Mouse (Mus musculus): Measurements from ENCODE around the gene Eftud2. TPM values are rescaled to one million over a fixed set of nuclear protein-coding genes. Genes with fewer than 3 reads are reported as not detected.

Gene Eftud2
- total RNA-seq (2012; rRNA removed), result 216 and 259 TPM in 2 replicates
- 117 and 135 TPM in 2 replicates for total RNA-seq (2014; rRNA removed)
- 403 and 410 TPM in 2 replicates for polyA plus RNA-seq (2012; ENCODE audit: insufficient read length, low read depth)

DNA sequence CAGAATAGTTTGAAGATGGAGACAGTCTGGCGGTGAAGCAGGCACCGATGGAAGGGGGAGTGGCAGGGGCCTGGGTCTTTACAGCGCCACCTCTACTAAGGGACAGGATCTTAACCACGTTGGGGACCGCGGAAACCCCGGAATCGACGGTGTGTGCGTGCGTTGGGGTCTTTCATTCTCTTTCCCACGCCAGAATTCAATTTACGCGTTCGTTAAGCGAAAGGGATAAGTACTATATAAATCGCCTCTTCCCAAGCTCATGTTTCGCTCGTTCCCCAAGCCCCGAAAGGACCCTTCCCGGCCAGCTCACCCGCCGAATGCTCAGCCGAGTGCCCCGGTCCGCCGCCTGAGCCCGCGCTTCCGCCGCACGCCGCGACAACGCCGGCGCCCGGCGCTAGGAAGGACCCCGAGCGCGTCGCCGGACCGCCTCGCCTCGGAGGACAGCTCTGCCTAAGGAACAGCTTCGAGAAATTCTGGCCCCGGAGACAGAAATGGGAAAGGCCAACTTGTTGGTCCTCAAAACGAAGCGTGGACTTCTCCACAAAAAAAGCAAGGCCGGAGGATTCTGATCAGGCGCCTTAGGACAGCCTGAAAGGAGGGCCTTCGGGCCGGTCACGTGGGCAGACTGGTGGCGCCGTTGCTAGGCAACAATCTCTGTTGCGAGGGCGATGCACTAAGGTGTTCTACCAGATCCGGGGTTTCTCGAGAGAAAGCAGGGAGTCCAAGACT lies at the start of gene Eftud2, which contains the start of gene Ccdc103:
Gene Eftud2 (minus strand): TSS at position 401 of the 729 bp plus-strand sequence.
Gene Ccdc103 (plus strand): TSS at position 620 of the 729 bp plus-strand sequence.
- Histone ChIP-seq H3K36me3 (replicated peaks in 1 of 2; ENCODE audit: control insufficient read depth in 1 of 2, insufficient read depth in 1 of 2, low read length in 1 of 2) (peaks cover 15 to 32% of the 10 kb centered on the region in 2 experiments), H3K4me2 (ENCODE audit: insufficient read depth, low read depth, poor library complexity, severe bottlenecking) (peak within 1 kb of the TSS; percentile 98), H3K79me2 (replicated peaks; ENCODE audit: control insufficient read depth, extremely low read depth, insufficient read depth, poor library complexity, severe bottlenecking) (peaks cover 30% of the 10 kb centered on the region), H3K27me3 (replicated peaks) (peaks cover 45% of the 10 kb centered on the region), H3K4me3 (replicated peaks in 1 of 3; ENCODE audit: low read depth in 2 of 3, low read length in 2 of 3, poor library complexity in 1 of 3) (peak within 1 kb of the TSS; percentile 65 to 93 (median 87)), H3K9ac (ENCODE audit: insufficient read depth, low read depth) (peak within 1 kb of the TSS; percentile 92), H3K4me1 (ENCODE audit: control insufficient read depth in 1 of 2, insufficient read depth in 2 of 2) (peaks cover 6 to 25% of the 10 kb centered on the region in 2 experiments), H3K27ac (ENCODE audit: insufficient read depth, low read depth) (peak within 1 kb of the TSS; percentile 5; the same call in 1 of the 2 replicates), H3K9me3 (replicated peaks; ENCODE audit: low read length) (no peaks in the 10 kb centered on the region)
- DNase-seq (ENCODE audit: extremely low read depth), result peak; percentile 94
- TF ChIP-seq MEF2A (IDR thresholded peaks at IDR 0.05; ENCODE audit: borderline replicate concordance, low read depth, low read length) (peak; percentile 81), E2F4 (IDR thresholded peaks at IDR 0.05; ENCODE audit: insufficient replicate concordance, low read depth, low read length) (no peak), JUN (IDR thresholded peaks at IDR 0.05; ENCODE audit: insufficient read depth, low read depth, low read length) (0 out of 2 replicates have a peak, but pooled peaks have one; percentile 7), ZNF384 (IDR thresholded peaks at IDR 0.05; ENCODE audit: low read depth, low read length) (no peak), SMC3 (IDR thresholded peaks at IDR 0.05; ENCODE audit: low read depth, low read length) (no peak), TBP (conservative IDR thresholded peaks at IDR 0.05; ENCODE audit: low read depth, low read length) (peak; percentile 55; the same call in 1 of the 2 replicates), ELF1 (IDR thresholded peaks at IDR 0.05; ENCODE audit: low read depth, low read length) (peak; percentile 96), NELFE (IDR thresholded peaks at IDR 0.05; ENCODE audit: low read depth, low read length) (peak; percentile 99), RAD21 (IDR thresholded peaks at IDR 0.05; ENCODE audit: low read depth, low read length) (no peak), ZC3H11A (IDR thresholded peaks at IDR 0.05; ENCODE audit: low read depth, low read length) (no peak), MXI1 (IDR thresholded peaks at IDR 0.05; ENCODE audit: low read depth, low read length) (peak; percentile 98), CHD1 (IDR thresholded peaks at IDR 0.05; ENCODE audit: low read depth, low read length) (no peak), JUND (conservative IDR thresholded peaks at IDR 0.05; ENCODE audit: low read depth, low read length) (no peak), PAX5 (IDR thresholded peaks at IDR 0.05; ENCODE audit: low read length) (no peak), ETS1 (conservative IDR thresholded peaks at IDR 0.05; ENCODE audit: low read depth, low read length) (no peak), MAZ (IDR thresholded peaks at IDR 0.05; ENCODE audit: low read depth, low read length) (peak; percentile 45; the same call in 1 of the 2 replicates), MYC (IDR thresholded peaks at IDR 0.05; ENCODE audit: low read depth, low read length) (peak; percentile 93), CTCF (conservative IDR thresholded peaks at IDR 0.05 in 1 of 2, IDR thresholded peaks at IDR 0.05 in 1 of 2; ENCODE audit: low read depth in 2 of 2, low read length in 2 of 2) (peak in 1 of 2 experiments; percentile 35; a peak in 2 of 4 replicates), CHD2 (IDR thresholded peaks at IDR 0.05; ENCODE audit: low read length) (peak; percentile 29; the same call in 1 of the 2 replicates), IRF4 (IDR thresholded peaks at IDR 0.05; ENCODE audit: low read depth, low read length) (peak; percentile 67), USF2 (conservative IDR thresholded peaks at IDR 0.05; ENCODE audit: low read depth, low read length) (peak; percentile 99), TCF12 (IDR thresholded peaks at IDR 0.05; ENCODE audit: low read depth, low read length) (peak; percentile 93), ZKSCAN1 (IDR thresholded peaks at IDR 0.05; ENCODE audit: borderline replicate concordance, low read depth, low read length) (no peak), SIN3A (IDR thresholded peaks at IDR 0.05; ENCODE audit: low read length) (peak; percentile 99), ZMIZ1 (IDR thresholded peaks at IDR 0.05; ENCODE audit: low read depth, low read length) (peak; percentile 87), POLR2AphosphoS2 (IDR thresholded peaks at IDR 0.05; ENCODE audit: low read depth, low read length) (peak; percentile 80; the same call in 1 of the 2 replicates), EP300 (IDR thresholded peaks at IDR 0.05; ENCODE audit: low read length) (no peak), HCFC1 (IDR thresholded peaks at IDR 0.05; ENCODE audit: low read depth, low read length) (peak; percentile 95), POLR2A (IDR thresholded peaks at IDR 0.05; ENCODE audit: low read depth, low read length) (peak; percentile 99), MAX (IDR thresholded peaks at IDR 0.05; ENCODE audit: low read length) (peak; percentile 100), GABPA (IDR thresholded peaks at IDR 0.05; ENCODE audit: insufficient replicate concordance, low read depth, low read length) (peak; percentile 23; the same call in 1 of the 2 replicates), UBTF (IDR thresholded peaks at IDR 0.05; ENCODE audit: low read depth, low read length) (no peak), USF1 (IDR thresholded peaks at IDR 0.05; ENCODE audit: low read depth, low read length) (peak; percentile 99), NRF1 (IDR thresholded peaks at IDR 0.05; ENCODE audit: low read depth, low read length) (peak; percentile 65; the same call in 1 of the 2 replicates), BHLHE40 (IDR thresholded peaks at IDR 0.05; ENCODE audit: low read depth, low read length) (peak; percentile 81), RCOR1 (conservative IDR thresholded peaks at IDR 0.05; ENCODE audit: low read depth, low read length) (peak; percentile 70; the same call in 1 of the 2 replicates), KAT2A (IDR thresholded peaks at IDR 0.05; ENCODE audit: insufficient replicate concordance, low read length) (peak; percentile 95), MAFK (IDR thresholded peaks at IDR 0.05; ENCODE audit: insufficient replicate concordance, low read length) (no peak)
- in situ Hi-C loops (cut with MboI; ENCODE audit: low pct_ligation_motif_present, low pct_unique_long_range_greater_than_20kb, low sequenced_read_pairs) (no loop called here), dilution Hi-C loops (cut with MboI; ENCODE audit: extremely low pct_ligation_motif_present, extremely low pct_unique_long_range_greater_than_20kb, low sequenced_read_pairs) (no loop called here)
